Mouse (Mus musculus) left cerebral cortex, adult 11 months (tissue): ENCODE data around the gene Elp1.

Experiments
- DNase-seq: peaks from one replicate; pipeline ENCODE4 v3.0.0; 2022; ENCODE audit warnings: low spot score

Gene Elp1

GRCm38 (mm10) chr4:56801907-56802668 is at the start of gene Elp1, which contains the start of gene Fam206a:
Elp1 (minus strand) TSS chr4:56802331.
Fam206a (plus strand) TSS chr4:56802345.
- peak; percentile 91 for DNase-seq

- DNase-seq, result no peak
These were observed 48.6 kb upstream of the Elp1 start for GRCm38 (mm10) chr4:56850724-56851123.

GRCm38 (mm10) chr4:56848044-56848443 is 45.9 kb upstream of the Elp1 start:
- no peak for DNase-seq

- no peak for DNase-seq
These were observed 45.3 kb upstream of the Elp1 start for GRCm38 (mm10) chr4:56847400-56847799.

- no peak for DNase-seq
These were observed 43.9 kb upstream of the Elp1 start for GRCm38 (mm10) chr4:56845896-56846533.

GRCm38 (mm10) chr4:56844911-56845310 is 42.8 kb upstream of the Elp1 start:
- no peak for DNase-seq

GRCm38 (mm10) chr4:56843963-56844362 is 41.8 kb upstream of the Elp1 start:
- DNase-seq, result no peak

- no peak for DNase-seq
These were observed 40.4 kb upstream of the Elp1 start for GRCm38 (mm10) chr4:56842501-56842900.

GRCm38 (mm10) chr4:56840297-56840696 is 38.2 kb upstream of the Elp1 start:
- DNase-seq, result no peak

GRCm38 (mm10) chr4:56837661-56838060 is 35.5 kb upstream of the Elp1 start:
- DNase-seq, result no peak

GRCm38 (mm10) chr4:56831998-56832397 is 29.9 kb upstream of the Elp1 start:
- DNase-seq, result no peak

- no peak for DNase-seq
These were observed 29.0 kb upstream of the Elp1 start for GRCm38 (mm10) chr4:56831013-56831609.

GRCm38 (mm10) chr4:56829511-56829921 is 27.4 kb upstream of the Elp1 start:
- no peak for DNase-seq

GRCm38 (mm10) chr4:56828932-56829331 is 26.8 kb upstream of the Elp1 start:
- DNase-seq, result no peak

GRCm38 (mm10) chr4:56824231-56824630 is 22.1 kb upstream of the Elp1 start:
- DNase-seq, result no peak

- no peak for DNase-seq
These were observed 18.0 kb upstream of the Elp1 start for GRCm38 (mm10) chr4:56820017-56820550.

GRCm38 (mm10) chr4:56815131-56815530 is 13.0 kb upstream of the Elp1 start:
- DNase-seq, result no peak

- DNase-seq, result no peak
These were observed 10.0 kb upstream of the Elp1 start for GRCm38 (mm10) chr4:56812096-56812495.

GRCm38 (mm10) chr4:56811642-56812041 is 9.5 kb upstream of the Elp1 start:
- DNase-seq, result no peak

GRCm38 (mm10) chr4:56809050-56809449 is 6.9 kb upstream of the Elp1 start:
- no peak for DNase-seq

- no peak for DNase-seq
These were observed 579 bp upstream of the Elp1 start for GRCm38 (mm10) chr4:56802669-56803150.

GRCm38 (mm10) chr4:56791373-56791772 is 10.8 kb downstream of the Elp1 start:
- DNase-seq, result no peak

- DNase-seq, result no peak
These were observed 31.1 kb downstream of the Elp1 start for GRCm38 (mm10) chr4:56771065-56771464.
